In genomic region chr14:61097974-61098625, GRCm38 (mm10) we compare ENCODE assay signal across 19 mouse cellular contexts. TPM values are rescaled to one million over a fixed set of nuclear protein-coding genes. Genes with fewer than 3 reads are reported as not detected.
DNase-seq lines count a peak whose midpoint lies in the region; ATAC-seq lines count a peak whose summit lies in the region.
"Had no signal": no experiment of that assay in that cellular context is flagged by ENCODE, and none has a peak within 500 bp of the region (broad histone marks: within the 10 kb centered on the region; RNA-seq: fewer than 3 reads in every experiment).

No protein-coding gene starts in this region.

- 0 out of 2 replicates have a peak, but pooled peaks cover 3% of the 10 kb centered on the region for H3K4me1 ChIP-seq in heart, embryonic 11.5 days (ENCODE audit: control insufficient read depth, insufficient read depth, low read length)
- H3K4me1 ChIP-seq in liver, embryonic 13.5 days (replicated peaks): no peaks in the 10 kb centered on the region
- H3K4me1 ChIP-seq: embryonic facial prominence, embryonic 13.5 days; limb, embryonic 15.5 days had no signal

- H3K9me3 ChIP-seq in heart, embryonic 11.5 days (replicated peaks; ENCODE audit: control insufficient read depth, low read length): no peaks in the 10 kb centered on the region
- H3K9me3 ChIP-seq in liver, embryonic 13.5 days (replicated peaks): no peaks in the 10 kb centered on the region
- H3K9me3 ChIP-seq: embryonic facial prominence, embryonic 13.5 days; limb, embryonic 15.5 days had no signal

- 43% methylated on average over 12 of the region's 12 CpGs for WGBS in heart, embryonic 11.5 days (ENCODE audit: insufficient replicate concordance)
- 56% methylated on average over 12 of the region's 12 CpGs for WGBS in liver, embryonic 13.5 days (ENCODE audit: insufficient replicate concordance)

- intact Hi-C loops in heart, postnatal 25 days (cut with DNase I): no loop called here

- peak overlapping the region; percentile 17; the same call in 1 of the 2 replicates for H3K4me2 ChIP-seq in heart, embryonic 11.5 days
- no peak overlapping the region for H3K4me2 ChIP-seq in liver, embryonic 13.5 days
- H3K4me2 ChIP-seq: embryonic facial prominence, embryonic 13.5 days; hindbrain, embryonic 14.5 days; limb, embryonic 15.5 days had no signal

- H3K36me3 ChIP-seq in heart, embryonic 11.5 days (ENCODE audit: control insufficient read depth, insufficient read depth, low read length): no peaks in the 10 kb centered on the region
- H3K36me3 ChIP-seq in liver, embryonic 13.5 days: no peaks in the 10 kb centered on the region
- H3K36me3 ChIP-seq: embryonic facial prominence, embryonic 13.5 days; limb, embryonic 15.5 days had no signal

- no peaks in the 10 kb centered on the region for H3K27me3 ChIP-seq in heart, embryonic 11.5 days (ENCODE audit: control insufficient read depth, insufficient read depth, low read length)
- H3K27me3 ChIP-seq in liver, embryonic 13.5 days: no peaks in the 10 kb centered on the region
- H3K27me3 ChIP-seq: embryonic facial prominence, embryonic 13.5 days; limb, embryonic 15.5 days had no signal

- H3K27ac ChIP-seq in heart, embryonic 11.5 days (ENCODE audit: low read depth, low read length): peak overlapping the region; percentile 74
- H3K27ac ChIP-seq in liver, embryonic 13.5 days: no peak overlapping the region
- H3K27ac ChIP-seq: embryonic facial prominence, embryonic 13.5 days; hindbrain, embryonic 14.5 days; limb, embryonic 15.5 days had no signal

- ATAC-seq in heart, embryonic 11.5 days (replicated peaks; ENCODE audit: insufficient number of reproducible peaks, low FRiP score, low TSS enrichment): no peak
- ATAC-seq in liver, embryonic 13.5 days (ENCODE audit: low read depth): peak; percentile 65
- ATAC-seq: CD4-positive, CD25-positive, alpha-beta regulatory T cell, adult 4 months; forebrain, embryonic 16.5 days had no signal

- no peak overlapping the region for H3K9ac ChIP-seq in heart, embryonic 11.5 days (ENCODE audit: low read depth, low read length)
- H3K9ac ChIP-seq in liver, embryonic 13.5 days: no peak overlapping the region
- H3K9ac ChIP-seq: embryonic facial prominence, embryonic 13.5 days; hindbrain, embryonic 14.5 days; limb, embryonic 15.5 days had no signal

- H3K4me3 ChIP-seq in heart, embryonic 11.5 days (ENCODE audit: low read depth, low read length): no peak overlapping the region
- H3K4me3 ChIP-seq in liver, embryonic 13.5 days (replicated peaks): no peak overlapping the region
- H3K4me3 ChIP-seq: embryonic facial prominence, embryonic 13.5 days; limb, embryonic 15.5 days had no signal

- peak; percentile 87 for DNase-seq in heart, adult 11 months
- DNase-seq in heart, postnatal 25 days (ENCODE audit: low spot score): no peak
- DNase-seq in liver, embryonic 13.5 days: no peak
- DNase-seq in mesoderm, embryonic 11.5 days (ENCODE audit: low read depth, low spot score): peak; percentile 18
- no peak for DNase-seq in layer of hippocampus, postnatal 10 days (ENCODE audit: low spot score in 2 of 2)
- DNase-seq in cerebellum, adult 8-10 months: no peak
- DNase-seq in cerebellum, adult 11-12 months: no peak
- DNase-seq: cerebellum, adult 9-11 months; kidney, adult 9 months; layer of hippocampus, postnatal 36 days; spleen, adult 18-20 months; thymus, adult 2 months had no signal

RNA-seq across cellular contexts. Expression of gene Sacs, which starts 40.2 kb away (rescaled TPM):
- total RNA-seq in heart, postnatal 25 days (2021): 10 to 100 TPM; 32.1 to 32.9 TPM
- polyA plus RNA-seq in heart, embryonic 11.5 days (2014; fragmentation: Nextera tagmentation; extraction: Ambion mirVana): 4.2 and 5.0 TPM in 2 replicates
- 1.3 and 1.4 TPM in 2 replicates for polyA plus RNA-seq in liver, embryonic 13.5 days (2015; fragmentation: Nextera tagmentation; extraction: Ambion mirVana)
- 10 to 100 TPM; 52.8 to 54.3 TPM for total RNA-seq in layer of hippocampus, postnatal 10 days (2021)

RNA-seq across cellular contexts. Expression of gene Tnfrsf19, which starts 51.8 kb away (rescaled TPM):
- total RNA-seq in heart, postnatal 25 days (2021): 1 to 10 TPM; 3.8 to 4.9 TPM
- polyA plus RNA-seq in heart, embryonic 11.5 days (2014; fragmentation: Nextera tagmentation; extraction: Ambion mirVana): 29.6 and 30.1 TPM in 2 replicates
- polyA plus RNA-seq in liver, embryonic 13.5 days (2015; fragmentation: Nextera tagmentation; extraction: Ambion mirVana): 4.9 and 6.4 TPM in 2 replicates
- total RNA-seq in layer of hippocampus, postnatal 10 days (2021): 10 to 100 TPM; 75.9 to 87.9 TPM
- total RNA-seq: monocyte, adult 5-6 weeks had no signal
- polyA plus RNA-seq: CD4-positive, CD25-positive, alpha-beta regulatory T cell, adult 4 months had no signal

Comparison
In these comparisons a context has a peak if more than half of its experiments do, and no peak if none do; other contexts are left out.
1. DNase-seq: peak in heart, adult 11 months (single experiment) and mesoderm, embryonic 11.5 days (single experiment); none in heart, postnatal 25 days (single experiment), liver, embryonic 13.5 days (single experiment), layer of hippocampus, postnatal 10 days (0 of 2), cerebellum, adult 8-10 months (single experiment) and cerebellum, adult 11-12 months (single experiment).
2. RNA of gene Tnfrsf19, which starts 51.8 kb away (total RNA-seq): 75.9 to 87.9 TPM in layer of hippocampus, postnatal 10 days; 3.8 to 4.9 TPM in heart, postnatal 25 days; every median in the first group is over 10 times any median in the second.